In genomic region chr17:35161421-35161820, GRCm38 (mm10) we compare ENCODE assay signal across 12 mouse cellular contexts. TPM values are rescaled to one million over a fixed set of nuclear protein-coding genes. Genes with fewer than 3 reads are reported as not detected.
DNase-seq lines count a peak whose midpoint lies in the region; ATAC-seq and TF ChIP-seq lines count a peak whose summit lies in the region.
"Had no signal": no experiment of that assay in that cellular context is flagged by ENCODE, and none has a peak within 500 bp of the region (broad histone marks: within the 10 kb centered on the region; RNA-seq: fewer than 3 reads in every experiment).

No protein-coding gene starts in this region.

- WGBS in heart, postnatal 0 days: 67% methylated on average over 11 of the region's 11 CpGs
- 85% methylated on average over 11 of the region's 11 CpGs for WGBS in limb, embryonic 13.5 days
- WGBS in neural tube, embryonic 15.5 days: 79% methylated on average over 11 of the region's 11 CpGs

- no peak overlapping the region for H3K4me3 ChIP-seq in heart, postnatal 0 days (ENCODE audit: low read depth, low read length)
- peak overlapping the region; percentile 26 for H3K4me3 ChIP-seq in megakaryocyte, embryonic 14.5 days (replicated peaks)
- H3K4me3 ChIP-seq in limb, embryonic 13.5 days: 0 out of 2 replicates have a peak overlapping the region, but pooled peaks have one; percentile 100
- 0 out of 2 replicates have a peak overlapping the region, but pooled peaks have one; percentile 99 for H3K4me3 ChIP-seq in neural tube, embryonic 15.5 days (replicated peaks)

- H3K9me3 ChIP-seq in heart, postnatal 0 days (replicated peaks; ENCODE audit: control insufficient read depth, low read length): no peaks in the 10 kb centered on the region
- H3K9me3 ChIP-seq in megakaryocyte, embryonic 14.5 days: no peaks in the 10 kb centered on the region
- H3K9me3 ChIP-seq in limb, embryonic 13.5 days: no peaks in the 10 kb centered on the region
- no peaks in the 10 kb centered on the region for H3K9me3 ChIP-seq in neural tube, embryonic 15.5 days (replicated peaks)
- H3K9me3 ChIP-seq: stomach, embryonic 15.5 days had no signal

- no peak for TF ChIP-seq CTCF in heart, postnatal 0 days (IDR thresholded peaks at IDR 0.05; ENCODE audit: low read depth)

- H3K4me1 ChIP-seq in heart, postnatal 0 days (ENCODE audit: control insufficient read depth, insufficient read depth): peaks cover 23% of the 10 kb centered on the region
- peaks cover 40% of the 10 kb centered on the region for H3K4me1 ChIP-seq in megakaryocyte, embryonic 14.5 days
- H3K4me1 ChIP-seq in limb, embryonic 13.5 days: peaks cover 32% of the 10 kb centered on the region
- peaks cover 36% of the 10 kb centered on the region for H3K4me1 ChIP-seq in neural tube, embryonic 15.5 days

- no peak for DNase-seq in heart, postnatal 0 days (ENCODE audit: low spot score)
- no peak for DNase-seq in heart, postnatal 36 days
- DNase-seq: cerebellum, postnatal 25 days; gastrocnemius, adult 2 months; thymus, postnatal 4 days had no signal

- no peak overlapping the region for H3K27ac ChIP-seq in heart, postnatal 0 days (ENCODE audit: low read depth)
- H3K27ac ChIP-seq in limb, embryonic 13.5 days: no peak overlapping the region
- no peak overlapping the region for H3K27ac ChIP-seq in neural tube, embryonic 15.5 days (replicated peaks)
- H3K27ac ChIP-seq: gastrocnemius, adult 2 months; stomach, embryonic 15.5 days had no signal

- 0 out of 2 replicates have a peak overlapping the region, but pooled peaks have one; percentile 85 for H3K4me2 ChIP-seq in heart, postnatal 0 days (ENCODE audit: low read depth, low read length)
- no peak overlapping the region for H3K4me2 ChIP-seq in limb, embryonic 13.5 days (replicated peaks)
- H3K4me2 ChIP-seq in neural tube, embryonic 15.5 days: peak overlapping the region; percentile 95; the same call in 1 of the 2 replicates

- no peak for TF ChIP-seq EP300 in heart, postnatal 0 days (IDR thresholded peaks at IDR 0.05; ENCODE audit: low read depth)

- H3K9ac ChIP-seq in heart, postnatal 0 days (replicated peaks; ENCODE audit: low read depth, low read length): no peak overlapping the region
- H3K9ac ChIP-seq in limb, embryonic 13.5 days: no peak overlapping the region
- H3K9ac ChIP-seq in neural tube, embryonic 15.5 days (replicated peaks): no peak overlapping the region
- H3K9ac ChIP-seq: stomach, embryonic 15.5 days had no signal

- no peak for ATAC-seq in heart, postnatal 0 days (ENCODE audit: insufficient read depth, low read depth)
- ATAC-seq in megakaryocyte, adult 5-6 weeks (ENCODE audit: poor library complexity, severe bottlenecking): no peak
- no peak for ATAC-seq in limb, embryonic 13.5 days (ENCODE audit: low FRiP score, low read depth)
- ATAC-seq in neural tube, embryonic 15.5 days (ENCODE audit: low FRiP score): no peak
- ATAC-seq in erythroid progenitor cell, adult 5-6 weeks (replicated peaks; ENCODE audit: low FRiP score, poor library complexity, severe bottlenecking): no peak

- peaks cover 57% of the 10 kb centered on the region for H3K36me3 ChIP-seq in heart, postnatal 0 days (replicated peaks; ENCODE audit: control insufficient read depth, insufficient read depth, low read length)
- peaks cover 72% of the 10 kb centered on the region for H3K36me3 ChIP-seq in megakaryocyte, embryonic 14.5 days (replicated peaks; ENCODE audit: low read length)
- H3K36me3 ChIP-seq in limb, embryonic 13.5 days: peaks cover 65% of the 10 kb centered on the region
- H3K36me3 ChIP-seq in neural tube, embryonic 15.5 days: peaks cover 58% of the 10 kb centered on the region

- H3K27me3 ChIP-seq in heart, postnatal 0 days (ENCODE audit: control insufficient read depth, insufficient read depth, low read length): no peaks in the 10 kb centered on the region
- H3K27me3 ChIP-seq in megakaryocyte, embryonic 14.5 days (replicated peaks): no peaks in the 10 kb centered on the region
- H3K27me3 ChIP-seq in limb, embryonic 13.5 days: no peaks in the 10 kb centered on the region
- no peaks in the 10 kb centered on the region for H3K27me3 ChIP-seq in neural tube, embryonic 15.5 days (replicated peaks)
- H3K27me3 ChIP-seq: stomach, embryonic 15.5 days had no signal

- intact Hi-C loops in heart, postnatal 36 days (cut with DNase I): loop anchor here (2.0 to 5.0 kb wide), 2 partner anchors 25 to 34 kb away; partner anchors contain the start of gene D17H6S53E

RNA-seq across cellular contexts. Expression of gene Prrc2a, which starts 3.3 kb away (rescaled TPM):
- total RNA-seq in heart, postnatal 0 days (2014; rRNA removed; ENCODE audit: low replicate concordance): 99.2 and 120 TPM in 2 replicates
- 56.6 and 60.7 TPM in 2 replicates for polyA plus RNA-seq in heart, postnatal 0 days (2015; fragmentation: Nextera tagmentation; extraction: Ambion mirVana)
- total RNA-seq in heart, postnatal 36 days (2021): 100 to 1,000 TPM; 122 to 127 TPM
- polyA plus RNA-seq in megakaryocyte, embryonic 14.5 days (2012; ENCODE audit: insufficient read depth, low replicate concordance): 1,080 and 3,273 TPM in 2 replicates
- total RNA-seq in megakaryocyte, adult 5-6 weeks (2015): 144 and 172 TPM in 2 replicates
- total RNA-seq in megakaryocyte, adult 5-6 weeks (2017): 35.8 and 60.6 TPM in 2 replicates
- 217 and 227 TPM in 2 replicates for polyA plus RNA-seq in limb, embryonic 13.5 days (2015; fragmentation: Nextera tagmentation; extraction: Ambion mirVana)
- 155 TPM in 2 replicates for polyA plus RNA-seq in neural tube, embryonic 15.5 days (2015; fragmentation: Nextera tagmentation; extraction: Ambion mirVana)
- total RNA-seq in erythroid progenitor cell, adult 5-6 weeks (2015; ENCODE audit: low replicate concordance): 227 and 234 TPM in 2 replicates
- 42.0 and 64.3 TPM in 2 replicates for total RNA-seq in erythroid progenitor cell, adult 5-6 weeks (2017; ENCODE audit: low replicate concordance)

RNA-seq across cellular contexts. Expression of gene Aif1, which starts 14.4 kb away (rescaled TPM):
- 1.8 TPM in 1 of 2 replicates, not detected in the other for total RNA-seq in heart, postnatal 0 days (2014; rRNA removed; ENCODE audit: low replicate concordance)
- 6.5 and 7.5 TPM in 2 replicates for polyA plus RNA-seq in heart, postnatal 0 days (2015; fragmentation: Nextera tagmentation; extraction: Ambion mirVana)
- total RNA-seq in heart, postnatal 36 days (2021): 1 to 10 TPM; 2.0 to 6.2 TPM
- polyA plus RNA-seq in megakaryocyte, embryonic 14.5 days (2012; ENCODE audit: insufficient read depth, low replicate concordance): 2.5 and 22.3 TPM in 2 replicates
- 78.7 and 81.4 TPM in 2 replicates for total RNA-seq in megakaryocyte, adult 5-6 weeks (2015)
- total RNA-seq in megakaryocyte, adult 5-6 weeks (2017): 103 and 120 TPM in 2 replicates
- 9.0 and 10.2 TPM in 2 replicates for polyA plus RNA-seq in limb, embryonic 13.5 days (2015; fragmentation: Nextera tagmentation; extraction: Ambion mirVana)
- polyA plus RNA-seq in neural tube, embryonic 15.5 days (2015; fragmentation: Nextera tagmentation; extraction: Ambion mirVana): 12.1 and 12.3 TPM in 2 replicates
- total RNA-seq in erythroid progenitor cell, adult 5-6 weeks (2015; ENCODE audit: low replicate concordance): 14.1 and 28.1 TPM in 2 replicates
- total RNA-seq in erythroid progenitor cell, adult 5-6 weeks (2017; ENCODE audit: low replicate concordance): 3.3 and 32.3 TPM in 2 replicates

RNA-seq across cellular contexts. Expression of gene Bag6, which starts 26.4 kb away (rescaled TPM):
- 188 and 235 TPM in 2 replicates for total RNA-seq in heart, postnatal 0 days (2014; rRNA removed; ENCODE audit: low replicate concordance)
- 35.6 and 37.7 TPM in 2 replicates for polyA plus RNA-seq in heart, postnatal 0 days (2015; fragmentation: Nextera tagmentation; extraction: Ambion mirVana)
- 100 to 1,000 TPM; 243 to 268 TPM for total RNA-seq in heart, postnatal 36 days (2021)
- 613 and 1,584 TPM in 2 replicates for polyA plus RNA-seq in megakaryocyte, embryonic 14.5 days (2012; ENCODE audit: insufficient read depth, low replicate concordance)
- total RNA-seq in megakaryocyte, adult 5-6 weeks (2015): 87.9 and 91.7 TPM in 2 replicates
- total RNA-seq in megakaryocyte, adult 5-6 weeks (2017): 72.4 and 90.5 TPM in 2 replicates
- polyA plus RNA-seq in limb, embryonic 13.5 days (2015; fragmentation: Nextera tagmentation; extraction: Ambion mirVana): 66.7 and 67.2 TPM in 2 replicates
- 54.7 and 62.7 TPM in 2 replicates for polyA plus RNA-seq in neural tube, embryonic 15.5 days (2015; fragmentation: Nextera tagmentation; extraction: Ambion mirVana)
- 70.6 and 96.0 TPM in 2 replicates for total RNA-seq in erythroid progenitor cell, adult 5-6 weeks (2015; ENCODE audit: low replicate concordance)
- total RNA-seq in erythroid progenitor cell, adult 5-6 weeks (2017; ENCODE audit: low replicate concordance): 54.5 and 81.8 TPM in 2 replicates

RNA-seq across cellular contexts. Expression of gene Lst1, which starts 26.8 kb away (rescaled TPM):
- 6.6 and 52.7 TPM in 2 replicates for total RNA-seq in heart, postnatal 0 days (2014; rRNA removed; ENCODE audit: low replicate concordance)
- polyA plus RNA-seq in heart, postnatal 0 days (2015; fragmentation: Nextera tagmentation; extraction: Ambion mirVana): 7.0 and 9.7 TPM in 2 replicates
- 1 to 10 TPM; 3.3 to 3.7 TPM for total RNA-seq in heart, postnatal 36 days (2021)
- 5.9 and 24.8 TPM in 2 replicates for polyA plus RNA-seq in megakaryocyte, embryonic 14.5 days (2012; ENCODE audit: insufficient read depth, low replicate concordance)
- 425 and 434 TPM in 2 replicates for total RNA-seq in megakaryocyte, adult 5-6 weeks (2015)
- 495 and 596 TPM in 2 replicates for total RNA-seq in megakaryocyte, adult 5-6 weeks (2017)
- 10.1 and 12.1 TPM in 2 replicates for polyA plus RNA-seq in limb, embryonic 13.5 days (2015; fragmentation: Nextera tagmentation; extraction: Ambion mirVana)
- polyA plus RNA-seq in neural tube, embryonic 15.5 days (2015; fragmentation: Nextera tagmentation; extraction: Ambion mirVana): 8.3 and 12.1 TPM in 2 replicates
- total RNA-seq in erythroid progenitor cell, adult 5-6 weeks (2015; ENCODE audit: low replicate concordance): 34.2 and 66.2 TPM in 2 replicates
- 48.4 and 53.5 TPM in 2 replicates for total RNA-seq in erythroid progenitor cell, adult 5-6 weeks (2017; ENCODE audit: low replicate concordance)

RNA-seq across cellular contexts. Expression of gene Apom, which starts 29.6 kb away (rescaled TPM):
- not detected in 2 replicates for total RNA-seq in heart, postnatal 0 days (2014; rRNA removed; ENCODE audit: low replicate concordance)
- 0.11 TPM in 2 replicates for polyA plus RNA-seq in heart, postnatal 0 days (2015; fragmentation: Nextera tagmentation; extraction: Ambion mirVana)
- not detected for total RNA-seq in heart, postnatal 36 days (2021)
- not detected in 2 replicates for polyA plus RNA-seq in megakaryocyte, embryonic 14.5 days (2012; ENCODE audit: insufficient read depth, low replicate concordance)
- total RNA-seq in megakaryocyte, adult 5-6 weeks (2015): 0.38 TPM in 1 of 2 replicates, not detected in the other
- 0.26 TPM in 1 of 2 replicates, not detected in the other for total RNA-seq in megakaryocyte, adult 5-6 weeks (2017)
- 3.2 TPM in 1 of 2 replicates, not detected in the other for polyA plus RNA-seq in limb, embryonic 13.5 days (2015; fragmentation: Nextera tagmentation; extraction: Ambion mirVana)
- 0.20 and 0.84 TPM in 2 replicates for polyA plus RNA-seq in neural tube, embryonic 15.5 days (2015; fragmentation: Nextera tagmentation; extraction: Ambion mirVana)
- not detected in 2 replicates for total RNA-seq in erythroid progenitor cell, adult 5-6 weeks (2015; ENCODE audit: low replicate concordance)
- total RNA-seq in erythroid progenitor cell, adult 5-6 weeks (2017; ENCODE audit: low replicate concordance): not detected in 2 replicates
- total RNA-seq: gastrocnemius, adult 2 months; layer of hippocampus, adult 8-10 months had no signal
